Mouse (Mus musculus) neutrophil, adult 59 days (primary cell): ENCODE measurements around the gene Pcdh20. TPM values are rescaled to one million over a fixed set of nuclear protein-coding genes. Genes with fewer than 3 reads are reported as not detected.

Experiments used
- total RNA-seq, 2 experiments: library from RNA; stranded (reverse); gene quantifications; 1 replicate in 1 of 2; 2 replicates in 1 of 2; pipeline ENCODE4 v1.2.4; 2023

Gene Pcdh20
- not detected for total RNA-seq

GRCm38 (mm10) chr14:88470495-88471434, at the start of gene Pcdh20:
Gene Pcdh20 (minus strand): TSS chr14:88471396.

